Mouse (Mus musculus) layer of hippocampus, adult 18-20 months (tissue): ENCODE measurements around the gene Selenow. TPM values are rescaled to one million over a fixed set of nuclear protein-coding genes. Genes with fewer than 3 reads are reported as not detected.

Source experiments
- DNase-seq, 2 experiments: peaks; one replicate each; pipeline ENCODE4 v3.0.0; 2022; ENCODE audit warnings: low spot score in 2 of 2
- total RNA-seq, 2 experiments: library from RNA; stranded (reverse); gene quantifications; 2 replicates each; pipeline ENCODE4 v1.2.3; 2021

Gene Selenow
- total RNA-seq, 2 experiments from 2014 or later: 1,389 to 1,431 TPM

GRCm38 (mm10) chr7:15907971-15908590 is 14.1 kb downstream of the Selenow start:
- DNase-seq: no peak

GRCm38 (mm10) chr7:15906602-15907001 is 15.6 kb downstream of the Selenow start:
- DNase-seq: no peak

GRCm38 (mm10) chr7:15905861-15906260 is 16.3 kb downstream of the Selenow start:
- no peak for DNase-seq

GRCm38 (mm10) chr7:15901366-15902048 is 20.7 kb downstream of the Selenow start:
- no peak for DNase-seq

GRCm38 (mm10) chr7:15894251-15894650 is 28.0 kb downstream of the Selenow start:
- no peak for DNase-seq

- DNase-seq: no peak
Observed at GRCm38 (mm10) chr7:15884127-15884526, 38.1 kb downstream of the Selenow start.

- DNase-seq: no peak
Observed at GRCm38 (mm10) chr7:15882317-15882716, 39.9 kb downstream of the Selenow start, which contains the start of gene Crxos. TSS of gene Crxos (plus strand) at chr7:15882617.

- no peak for DNase-seq
Observed at GRCm38 (mm10) chr7:15881831-15882230, 40.4 kb downstream of the Selenow start.

- no peak for DNase-seq
Observed at GRCm38 (mm10) chr7:15881388-15881787, 40.8 kb downstream of the Selenow start.

- DNase-seq: no peak
Observed at GRCm38 (mm10) chr7:15879756-15880155, 42.4 kb downstream of the Selenow start, which contains the start of gene Crx. TSS of gene Crx (minus strand) at chr7:15879968.

Other genes starting within 250 kb of the Selenow start
- under 1 TPM in 1 of 2 experiments, not detected in 1; 0.50 TPM for gene Obox5, start 172.3 kb downstream of the Selenow start, total RNA-seq
- gene Obox6, start 82.7 kb downstream of the Selenow start, total RNA-seq: not detected
- gene Crx, start 42.4 kb downstream of the Selenow start, total RNA-seq: not detected
- not detected for gene Crxos, start 39.8 kb downstream of the Selenow start, total RNA-seq
- 100 to 1,000 TPM; 143 to 144 TPM for gene Nop53, start 23.7 kb upstream of the Selenow start, total RNA-seq
- gene Ehd2, start 45.2 kb upstream of the Selenow start, total RNA-seq: 1 to 10 TPM; 5.6 to 6.1 TPM
- 10 to 100 TPM; 19.6 to 20.7 TPM for gene Bicra, start 125.5 kb upstream of the Selenow start, total RNA-seq
- gene Zfp541, start 139.4 kb upstream of the Selenow start, total RNA-seq: under 1 TPM; 0.41 to 0.89 TPM
- gene Napa, start 176.1 kb upstream of the Selenow start, total RNA-seq: 100 to 1,000 TPM; 293 to 307 TPM
- 10 to 100 TPM; 34.2 to 34.3 TPM for gene Kptn, start 197.5 kb upstream of the Selenow start, total RNA-seq
- gene Slc8a2, start 207.4 kb upstream of the Selenow start, total RNA-seq: 100 to 1,000 TPM; 277 to 290 TPM